Mouse (Mus musculus): ENCODE results near the gene Spata17.

GRCm38 (mm10) chr1:187169646-187170045 lies 45.6 kb downstream of the Spata17 start:
- TF ChIP-seq CTCF (IDR thresholded peaks at IDR 0.05; ENCODE audit: control insufficient read depth, insufficient read depth, insufficient replicate concordance, low read depth, low read length) (no peak), POLR2A (IDR thresholded peaks at IDR 0.05; ENCODE audit: control insufficient read depth, low read depth, low read length) (no peak)

Data from testis, adult 2 months (tissue).